Mouse (Mus musculus): ENCODE results near the gene Tnks1bp1.

Gene Tnks1bp1

DNA sequence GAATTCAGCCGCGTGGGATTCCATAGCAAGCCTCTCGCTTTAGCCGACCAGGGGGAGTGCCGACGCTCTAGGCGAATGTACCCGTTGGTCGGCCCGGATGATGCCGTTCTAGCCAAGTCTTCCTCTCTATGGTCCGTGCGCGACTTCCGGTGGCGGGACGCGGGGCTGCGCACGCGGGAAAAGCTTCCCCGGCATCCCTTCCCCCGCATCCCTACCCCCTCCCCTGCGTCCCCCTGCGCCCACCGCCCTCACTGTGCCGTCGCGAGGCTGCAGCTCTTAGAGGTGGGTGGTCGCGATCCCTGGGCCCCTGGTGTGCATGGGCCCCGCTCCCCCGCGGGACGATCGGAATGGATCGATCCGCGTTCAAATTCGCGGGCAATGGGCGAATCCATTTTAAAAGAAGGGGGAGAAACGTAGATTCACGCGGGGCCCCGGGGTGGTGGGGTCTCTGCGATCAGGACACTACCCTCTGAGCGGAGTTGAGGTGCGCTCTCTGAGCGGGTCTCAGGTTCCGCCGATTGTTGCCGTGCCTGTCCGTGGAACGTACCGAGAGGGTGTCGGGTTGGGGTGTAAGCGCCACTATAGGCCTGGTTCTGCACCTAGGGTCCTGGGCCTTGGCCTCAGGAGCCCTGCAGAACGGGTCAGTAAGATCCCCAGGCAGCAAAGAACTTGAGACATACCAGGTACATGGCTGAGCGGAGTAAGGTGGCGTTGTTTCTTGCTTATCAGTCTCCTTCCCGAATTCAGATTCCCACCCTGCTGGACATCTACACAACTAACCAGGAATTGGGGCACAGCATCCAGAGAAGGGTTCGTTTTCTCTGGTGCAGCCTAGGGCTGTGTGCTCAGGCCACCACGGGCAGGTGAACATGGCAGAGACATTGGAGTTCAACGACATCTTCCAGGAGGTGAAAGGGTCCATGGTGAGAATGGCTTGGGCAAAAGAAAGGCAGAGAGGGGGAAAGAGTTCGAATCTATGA, 10.5 kb upstream of the Tnks1bp1 start, which contains the start of the genes Ssrp1 and P2rx3:
TSS of gene Ssrp1 (plus strand) at position 188 of the 980 bp plus-strand sequence.
TSS of gene P2rx3 (minus strand) at position 416 of the 980 bp plus-strand sequence.
- peak; percentile 92 to 94 for DNase-seq (ENCODE audit: low spot score in 2 of 2)

- no peak for DNase-seq (ENCODE audit: low spot score in 2 of 2)
These were observed 9.5 kb upstream of the Tnks1bp1 start for GRCm38 (mm10) chr2:85038336-85038735.

- no peak for DNase-seq (ENCODE audit: low spot score in 2 of 2)
These were observed 4.2 kb upstream of the Tnks1bp1 start for GRCm38 (mm10) chr2:85043623-85044022.

- DNase-seq (ENCODE audit: low spot score in 2 of 2) = no peak
These were observed 1.6 kb upstream of the Tnks1bp1 start for GRCm38 (mm10) chr2:85046222-85046621.

- DNase-seq (ENCODE audit: low spot score in 2 of 2) = no peak
These were observed 741 bp upstream of the Tnks1bp1 start for GRCm38 (mm10) chr2:85047081-85047480.

DNA sequence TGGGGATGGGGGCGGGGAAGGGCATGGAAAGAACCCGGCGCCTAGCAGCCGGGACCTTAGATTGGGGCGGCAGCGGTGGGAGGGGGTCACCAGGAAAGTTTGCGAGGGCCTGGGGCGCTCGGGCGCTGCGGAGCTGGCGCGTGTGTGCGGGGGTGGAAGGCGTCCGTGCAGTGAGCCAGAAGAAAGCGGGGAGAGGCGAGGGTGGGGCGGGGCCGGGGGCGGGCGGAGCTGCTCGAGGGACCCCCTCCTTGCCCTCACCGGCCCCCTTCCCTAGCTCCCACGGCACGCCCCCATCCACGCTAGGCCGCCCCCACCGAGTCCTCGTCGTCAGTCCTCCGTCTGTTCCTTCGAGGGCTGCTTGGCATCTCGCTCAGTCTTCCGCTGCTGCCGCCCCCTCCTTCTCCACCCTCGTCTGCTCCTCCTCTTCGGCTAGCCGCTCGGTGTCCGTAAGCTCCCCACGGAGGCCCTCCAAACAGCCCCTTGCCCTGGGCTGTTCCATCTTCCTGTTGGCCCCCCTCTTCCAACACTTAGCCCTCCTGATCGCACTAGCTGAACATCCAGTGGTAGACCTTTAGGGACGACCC, 438 bp downstream of the Tnks1bp1 start:
- DNase-seq (ENCODE audit: low spot score in 2 of 2) = peak; percentile 72 to 73

- DNase-seq (ENCODE audit: low spot score in 2 of 2) = no peak
These were observed 1.5 kb downstream of the Tnks1bp1 start for GRCm38 (mm10) chr2:85049277-85049676.

- DNase-seq (ENCODE audit: low spot score in 2 of 2) = peak; percentile 49 to 64
These were observed 2.3 kb downstream of the Tnks1bp1 start for GRCm38 (mm10) chr2:85050001-85050634.

- DNase-seq (ENCODE audit: low spot score in 2 of 2) = no peak
These were observed 2.9 kb downstream of the Tnks1bp1 start for GRCm38 (mm10) chr2:85050746-85051145.

DNA sequence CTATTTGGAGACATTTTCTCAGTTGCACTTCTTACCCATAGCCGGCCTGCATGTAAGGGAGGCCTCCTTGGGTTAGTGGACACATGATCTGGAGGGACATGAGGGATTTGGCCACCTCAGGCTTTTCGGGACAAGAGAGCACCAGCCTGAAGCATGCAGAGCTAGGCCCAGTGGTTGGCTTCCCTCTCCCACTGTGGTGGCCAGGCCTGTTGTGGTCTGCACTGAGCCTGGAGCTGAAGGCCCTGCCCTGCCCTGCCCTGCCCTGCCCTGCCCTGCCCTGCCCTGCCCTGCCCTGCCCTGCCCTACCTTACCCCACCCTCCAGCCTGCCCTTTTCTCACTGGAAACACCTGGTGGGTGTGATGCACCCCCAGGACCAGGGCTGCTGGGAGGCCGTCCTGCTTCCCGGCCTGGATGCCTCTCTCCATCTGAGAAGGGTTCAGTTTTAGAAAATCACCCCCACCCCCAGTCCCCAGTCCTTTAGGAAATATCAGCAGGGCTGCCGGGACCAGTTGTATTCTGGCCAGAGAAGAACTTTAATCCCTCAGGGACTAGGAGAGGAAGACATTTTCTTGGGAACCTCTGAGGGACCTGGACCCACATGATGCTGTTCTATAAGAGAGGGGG, 5.5 kb downstream of the Tnks1bp1 start:
- DNase-seq (ENCODE audit: low spot score in 2 of 2) = no peak

DNA sequence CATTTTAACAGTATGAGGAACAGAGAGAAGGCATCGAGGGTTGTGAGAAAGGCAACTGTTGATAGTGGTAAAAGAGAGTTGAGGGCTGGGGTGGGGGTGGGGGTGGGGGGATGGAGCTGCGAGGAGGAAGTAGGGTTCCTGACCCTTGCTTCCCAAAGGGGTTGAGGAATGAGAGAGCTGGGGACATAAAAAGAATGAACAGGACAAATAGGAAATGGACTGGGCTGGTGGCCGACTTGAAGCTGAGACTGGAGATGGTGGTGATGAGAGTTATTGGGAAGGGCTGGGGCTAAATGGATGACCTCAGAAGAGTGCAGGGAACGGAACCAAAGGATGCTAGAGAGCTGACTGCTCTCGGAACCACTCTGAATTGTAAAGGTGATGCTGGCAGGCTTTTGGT, 8.9 kb downstream of the Tnks1bp1 start:
- DNase-seq (ENCODE audit: low spot score in 2 of 2) = no peak

- no peak for DNase-seq (ENCODE audit: low spot score in 2 of 2)
These were observed 11.9 kb downstream of the Tnks1bp1 start for GRCm38 (mm10) chr2:85059677-85060076.

DNA sequence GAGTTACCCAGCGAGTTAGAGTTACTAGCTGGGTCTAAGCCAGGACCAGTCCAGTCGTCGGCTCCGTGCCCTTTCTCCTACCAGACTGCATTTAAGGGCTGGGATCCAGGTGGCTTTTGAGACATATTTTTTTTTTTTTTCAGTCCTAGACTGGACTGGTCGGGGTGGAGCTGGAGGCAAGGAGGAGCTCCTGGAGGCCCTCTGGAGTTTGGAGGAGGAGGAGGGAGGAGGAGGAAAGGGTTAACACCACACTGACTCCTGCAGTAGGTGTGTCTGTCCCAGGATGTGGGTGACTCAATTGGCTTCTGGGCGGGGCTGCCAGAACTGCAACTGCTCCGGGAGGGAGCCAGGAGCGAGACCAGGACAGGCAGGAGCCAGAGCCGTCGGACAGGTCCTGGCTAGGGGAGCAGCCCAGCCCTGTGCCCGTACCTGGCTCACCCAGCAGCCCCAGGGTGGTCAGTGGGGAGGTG, 12.8 kb downstream of the Tnks1bp1 start:
- no peak for DNase-seq (ENCODE audit: low spot score in 2 of 2)

DNA sequence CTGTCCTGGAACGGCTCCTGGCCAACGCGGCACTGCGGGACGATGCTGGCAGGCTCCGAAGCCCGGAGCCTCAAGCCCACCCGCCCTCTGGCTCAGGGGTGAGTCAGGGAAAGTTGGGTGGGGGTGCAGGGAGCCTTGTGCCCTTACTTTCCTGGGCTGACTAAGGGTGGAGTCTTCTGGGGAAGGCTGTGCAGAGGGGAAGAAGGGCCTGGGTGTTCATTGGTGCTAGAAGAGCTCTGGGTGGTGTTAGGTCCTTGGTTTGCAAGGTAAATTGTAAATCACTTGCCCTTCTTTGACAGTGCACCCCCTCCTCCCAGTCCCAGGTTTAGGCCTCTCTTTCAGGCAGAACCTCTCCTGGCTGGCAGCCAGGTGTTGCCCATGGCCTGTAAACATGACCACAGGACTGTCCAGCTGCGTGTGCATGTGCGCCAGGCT, 13.3 kb downstream of the Tnks1bp1 start:
- no peak for DNase-seq (ENCODE audit: low spot score in 2 of 2)

DNA sequence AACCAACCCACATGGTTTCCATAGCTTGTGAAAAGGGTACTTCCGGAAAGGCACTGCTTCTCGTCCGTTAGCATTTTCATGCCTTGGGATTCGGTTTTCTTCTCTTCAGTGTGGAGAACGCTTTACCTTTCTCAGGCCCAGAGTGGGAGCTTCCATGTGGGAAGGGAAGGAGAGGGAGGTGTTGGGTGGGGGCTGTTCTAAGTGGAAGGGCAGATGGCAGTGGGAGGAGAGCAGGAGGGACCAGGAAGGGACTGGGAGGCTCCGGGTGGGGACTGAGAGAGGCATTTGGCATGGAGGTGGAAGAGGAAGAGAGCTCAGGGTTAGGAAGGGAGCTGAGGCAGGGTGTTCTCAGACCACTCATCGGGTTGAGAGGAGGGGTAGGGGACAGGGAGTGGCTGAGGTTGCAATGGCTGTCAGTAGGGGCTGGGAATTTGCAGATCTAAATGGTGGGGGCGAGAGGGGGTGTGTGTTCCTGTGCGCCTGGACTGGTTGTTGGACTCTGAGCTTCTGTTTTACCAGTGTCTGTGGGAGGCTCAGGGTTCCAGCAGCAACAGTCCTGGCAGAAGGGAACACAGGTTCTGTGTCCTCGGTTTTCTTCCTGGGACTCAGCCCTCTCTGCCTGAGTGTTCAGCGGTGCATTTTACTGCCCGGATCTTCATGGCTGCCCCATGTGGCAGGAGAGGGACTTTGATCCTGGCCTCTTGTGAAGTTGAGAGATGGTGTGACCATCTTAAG, 17.5 kb downstream of the Tnks1bp1 start:
- DNase-seq (ENCODE audit: low spot score in 2 of 2) = peak; percentile 54 to 70

GRCm38 (mm10) chr2:85066937-85067336, 19.1 kb downstream of the Tnks1bp1 start:
- no peak for DNase-seq (ENCODE audit: low spot score in 2 of 2)

DNA sequence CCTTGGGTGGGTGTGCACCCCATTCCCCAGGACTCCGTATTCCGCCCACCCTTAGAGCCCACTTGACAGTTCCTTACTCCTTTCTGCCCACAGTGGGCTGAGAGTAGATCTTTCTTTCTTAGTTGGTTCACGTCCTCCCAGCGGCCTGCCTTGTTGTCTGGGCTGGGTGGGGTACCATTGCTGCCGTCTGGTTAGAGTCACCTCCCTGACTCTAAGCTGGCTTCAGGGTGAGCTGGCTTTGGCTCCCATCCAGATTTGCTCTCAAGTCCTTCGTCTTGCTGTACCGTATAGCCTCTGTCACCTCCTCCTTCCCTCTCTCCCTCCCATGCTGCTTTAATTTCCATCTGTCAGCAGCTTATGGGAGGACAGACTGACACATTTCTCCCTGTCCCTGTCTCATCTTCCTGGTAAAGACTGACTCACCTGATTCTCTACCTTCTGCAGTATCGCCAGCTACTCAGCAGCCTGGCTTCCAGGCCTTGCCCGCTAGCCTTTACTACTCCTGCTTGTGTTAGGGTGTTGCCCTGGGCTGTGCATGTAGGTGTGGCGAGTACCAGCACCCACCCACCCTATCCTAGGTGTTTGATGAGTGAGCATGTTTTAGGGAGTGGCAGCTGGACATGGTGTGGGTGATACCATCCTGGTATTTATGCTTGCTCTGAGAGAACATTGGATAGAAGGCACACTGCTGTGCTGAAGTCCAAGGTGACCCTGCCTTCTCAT, 20.2 kb downstream of the Tnks1bp1 start:
- peak in 1 of 2 experiments; percentile 27 for DNase-seq (ENCODE audit: low spot score in 2 of 2)

GRCm38 (mm10) chr2:85068626-85069025, 20.8 kb downstream of the Tnks1bp1 start:
- DNase-seq (ENCODE audit: low spot score in 2 of 2) = peak in 1 of 2 experiments; percentile 16

GRCm38 (mm10) chr2:85070086-85070485, 22.3 kb downstream of the Tnks1bp1 start:
- no peak for DNase-seq (ENCODE audit: low spot score in 2 of 2)

- no peak for DNase-seq (ENCODE audit: low spot score in 2 of 2)
These were observed 24.1 kb downstream of the Tnks1bp1 start for GRCm38 (mm10) chr2:85071921-85072320.

Data from right cerebral cortex, adult 2 months (tissue).